Mouse (Mus musculus) right cerebral cortex, adult 2 months (tissue): ENCODE measurements at regions not wholly inside any gene's neighbourhood (a gene's known extent, or its start where the extent isn't known, plus 50 kb on each side); places are given as distances from the start of the nearest gene placed in this dataset.
"Not testable (repeated sequence)": the region's sequence is repeated elsewhere in the genome, so short reads cannot be mapped to it uniquely, and the experiment has no call there.

ENCODE experiments used
- DNase-seq, 2 experiments: peaks; one replicate each; pipeline ENCODE4 v3.0.0; 2021 to 2022; ENCODE audit warnings: low spot score in 2 of 2

GRCm38 (mm10) chr1:14109190-14109482 is 1984.0 kb downstream of the 4930444P10Rik start:
- no peak for DNase-seq

GRCm38 (mm10) chr1:14108450-14109189 is 1984.5 kb downstream of the 4930444P10Rik start:
- peak; percentile 14 to 38 for DNase-seq

- DNase-seq, result not testable (repeated sequence)
Observed at GRCm38 (mm10) chr1:14105521-14105920, 1987.6 kb downstream of the 4930444P10Rik start.

- no peak for DNase-seq
Observed at GRCm38 (mm10) chr1:14104529-14104928, 1988.6 kb downstream of the 4930444P10Rik start.

GRCm38 (mm10) chr1:14099031-14099430 is 1994.1 kb downstream of the 4930444P10Rik start:
- DNase-seq, result no peak

GRCm38 (mm10) chr1:14097567-14098228 is 1995.4 kb downstream of the 4930444P10Rik start:
- no peak for DNase-seq

- no peak for DNase-seq
Observed at GRCm38 (mm10) chr1:14064856-14065255, 2028.3 kb downstream of the 4930444P10Rik start.

- no peak for DNase-seq
Observed at GRCm38 (mm10) chr1:14036163-14036562, 2057.0 kb downstream of the 4930444P10Rik start.

- no peak for DNase-seq
Observed at GRCm38 (mm10) chr1:14011484-14011883, 2081.6 kb downstream of the 4930444P10Rik start.

- no peak for DNase-seq
Observed at GRCm38 (mm10) chr1:14010789-14011188, 2082.3 kb downstream of the 4930444P10Rik start.

GRCm38 (mm10) chr1:14002550-14002949 is 2090.6 kb downstream of the 4930444P10Rik start:
- DNase-seq, result no peak

- no peak for DNase-seq
Observed at GRCm38 (mm10) chr1:14001431-14001830, 2091.7 kb downstream of the 4930444P10Rik start.

GRCm38 (mm10) chr1:14000605-14001395 is 2092.3 kb downstream of the 4930444P10Rik start:
- DNase-seq, result no peak

GRCm38 (mm10) chr1:13998178-13998708 is 2094.9 kb downstream of the 4930444P10Rik start:
- no peak for DNase-seq

- no peak for DNase-seq
Observed at GRCm38 (mm10) chr1:13993825-13994509, 2099.2 kb downstream of the 4930444P10Rik start.

GRCm38 (mm10) chr1:13992978-13993377 is 2100.1 kb downstream of the 4930444P10Rik start:
- no peak for DNase-seq

GRCm38 (mm10) chr1:13989360-13989759 is 2103.8 kb downstream of the 4930444P10Rik start:
- no peak for DNase-seq

GRCm38 (mm10) chr1:13984833-13985232 is 2108.3 kb downstream of the 4930444P10Rik start:
- DNase-seq, result no peak

GRCm38 (mm10) chr1:13980273-13980672 is 2112.9 kb downstream of the 4930444P10Rik start:
- DNase-seq, result no peak

- DNase-seq, result no peak
Observed at GRCm38 (mm10) chr1:13978640-13979039, 2114.5 kb downstream of the 4930444P10Rik start.

- no peak for DNase-seq
Observed at GRCm38 (mm10) chr1:13977207-13977606, 2115.9 kb downstream of the 4930444P10Rik start.

- DNase-seq, result no peak
Observed at GRCm38 (mm10) chr1:13949241-13949640, 2143.9 kb downstream of the 4930444P10Rik start.
